Mouse (Mus musculus) limb, embryonic 14.5 days (tissue): ENCODE results near the gene Gm45623. TPM values are rescaled to one million over a fixed set of nuclear protein-coding genes. Genes with fewer than 3 reads are reported as not detected.

Source experiments
- ATAC-seq: fragments of 200-750 bp; cut with Nextera tagmentation; 2 replicates; pipeline ENCODE4 v1.8.0; 2017; ENCODE audit warnings: low read depth, moderate number of reproducible peaks, moderate TSS enrichment; ENCODE audit not compliant: low FRiP score
- DNase-seq: peaks from one replicate; pipeline ENCODE4 v3.0.0-alpha.2; 2015; ENCODE audit warnings: low spot score
- H3K27ac ChIP-seq: fragments of 300-500 bp; sonication (generic); replicated peaks from 2 replicates; pipeline ENCODE4 v1.5.1; 2014; ENCODE audit warnings: low read depth, mild to moderate bottlenecking, low read length, moderate library complexity, mixed read lengths
- H3K27me3 ChIP-seq: fragments of 300-500 bp; sonication (generic); 2 replicates; pipeline ENCODE4 v1.6.1; 2014; ENCODE audit warnings: low read length, mixed read lengths; ENCODE audit not compliant: control insufficient read depth, insufficient read depth
- H3K36me3 ChIP-seq: fragments of 300-500 bp; sonication (generic); 2 replicates; pipeline ENCODE4 v1.6.1; 2014; ENCODE audit warnings: mild to moderate bottlenecking, low read length, moderate library complexity, mixed read lengths; ENCODE audit not compliant: control insufficient read depth, insufficient read depth
- H3K4me1 ChIP-seq: fragments of 300-500 bp; sonication (generic); 2 replicates; pipeline ENCODE4 v1.6.1; 2014; ENCODE audit warnings: antibody characterized with exemption, low read length, mixed read lengths; ENCODE audit not compliant: control insufficient read depth, insufficient read depth
- H3K4me2 ChIP-seq: fragments of 300-500 bp; sonication (generic); replicated peaks from 2 replicates; pipeline ENCODE4 v1.6.1; 2014; ENCODE audit warnings: low read depth, mild to moderate bottlenecking, low read length, moderate library complexity; ENCODE audit not compliant: severe bottlenecking
- H3K4me3 ChIP-seq: fragments of 300-500 bp; sonication (generic); replicated peaks from 2 replicates; pipeline ENCODE4 v1.5.1; 2014; ENCODE audit warnings: low read length
- H3K9ac ChIP-seq: fragments of 300-500 bp; sonication (generic); 2 replicates; pipeline ENCODE4 v1.6.1; 2014; ENCODE audit warnings: mild to moderate bottlenecking, low read depth, low read length, moderate library complexity; ENCODE audit not compliant: severe bottlenecking
- H3K9me3 ChIP-seq: fragments of 300-500 bp; sonication (generic); 2 replicates; pipeline ENCODE4 v1.6.1; 2016; ENCODE audit warnings: low read length; ENCODE audit not compliant: control insufficient read depth
- POLR2A ChIP-seq: fragments of 200-500 bp; IDR thresholded peaks from 2 replicates; pipeline ENCODE4 v1.8.0; 2012; ENCODE audit warnings: inconsistent platforms, mild to moderate bottlenecking, moderate library complexity, borderline replicate concordance; ENCODE audit not compliant: insufficient read depth, insufficient read length; ENCODE audit errors: extremely low read depth
- WGBS: fragments of 180-500 bp; shearing (Covaris S2); extraction: QIAGEN DNeasy Blood & Tissue Kit; methylation state at CpG from one replicate; pipeline ENCODE4 v1.1.7; 2014; 5-methylcytosine and 5-hydroxymethylcytosine counted together
- polyA plus RNA-seq, 2 experiments: library from polyadenylated mRNA; depleted of rRNA in 1 of 2; stranded (reverse) in 1 of 2; unstranded in 1 of 2; fragments of >200 nt; fragmentation: Nextera tagmentation in 1 of 2; extraction: Ambion mirVana in 1 of 2; gene quantifications; 2 replicates each; pipeline versions ENCODE4 v1.2.1 to v1.2.3; 2012 to 2014

The Gm45623 gene
- polyA plus RNA-seq, 2 experiments = 0.69 to 1.0 TPM

DNA sequence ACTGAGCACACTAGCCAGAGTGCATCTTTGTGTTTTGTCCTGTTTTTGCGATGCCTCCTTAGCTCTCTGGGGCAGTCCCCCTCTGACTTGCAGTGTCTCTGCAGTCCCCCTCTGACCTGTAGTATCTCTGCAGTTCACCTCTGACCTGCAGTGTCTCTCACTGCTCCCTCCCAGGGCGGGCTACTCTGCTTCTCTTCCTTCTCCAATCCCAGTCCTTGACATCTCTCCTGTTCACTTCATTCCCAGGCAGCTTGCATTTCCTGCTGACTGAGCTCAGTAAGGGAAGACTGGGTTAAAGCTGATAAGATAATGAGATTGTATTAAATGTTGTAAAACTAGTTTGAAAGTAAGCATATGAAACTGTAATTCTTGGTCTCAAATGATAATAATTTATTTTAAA is 43.0 kb downstream of the Gm45623 start:
- H3K36me3 ChIP-seq = peaks cover 11% of the 10 kb centered on the region; the same call in 1 of the 2 replicates
- 83% methylated on average over 2 of the region's 2 CpGs for WGBS
- no peak for TF ChIP-seq POLR2A

DNA sequence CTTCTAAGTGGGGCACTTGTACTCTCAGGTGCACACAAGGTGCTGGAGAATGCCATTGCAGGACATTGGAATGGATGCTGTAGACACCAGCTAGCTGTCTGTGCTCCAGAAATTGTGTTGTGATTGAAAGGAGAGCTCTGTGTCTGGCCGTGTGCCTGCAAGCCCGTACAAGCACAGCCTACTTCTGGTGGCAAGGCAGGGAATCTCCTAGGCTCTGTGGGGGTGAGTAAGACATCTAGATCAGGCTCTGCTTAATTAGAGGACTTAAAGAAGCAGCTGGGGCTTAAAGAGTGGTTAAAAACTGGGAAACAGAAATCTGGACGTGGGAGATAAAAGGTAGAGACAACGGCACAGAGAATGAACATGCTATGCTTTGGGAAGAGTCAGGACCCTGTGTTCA is 46.0 kb downstream of the Gm45623 start:
- no peak for ATAC-seq
- Histone ChIP-seq H3K36me3 (peaks cover 11% of the 10 kb centered on the region; the same call in 1 of the 2 replicates), H3K4me2 (no peak overlapping the region)

More for the DNA sequence above, 43.0 kb downstream of the Gm45623 start:
- H3K9ac ChIP-seq = no peak overlapping the region
- DNase-seq = no peak
- H3K9me3 ChIP-seq = no peaks in the 10 kb centered on the region
- no peak overlapping the region for H3K4me3 ChIP-seq
- H3K4me2 ChIP-seq = no peak overlapping the region
- H3K4me1 ChIP-seq = peaks cover 11% of the 10 kb centered on the region
- ATAC-seq = no peak
- no peak overlapping the region for H3K27ac ChIP-seq
- H3K27me3 ChIP-seq = no peaks in the 10 kb centered on the region

DNA sequence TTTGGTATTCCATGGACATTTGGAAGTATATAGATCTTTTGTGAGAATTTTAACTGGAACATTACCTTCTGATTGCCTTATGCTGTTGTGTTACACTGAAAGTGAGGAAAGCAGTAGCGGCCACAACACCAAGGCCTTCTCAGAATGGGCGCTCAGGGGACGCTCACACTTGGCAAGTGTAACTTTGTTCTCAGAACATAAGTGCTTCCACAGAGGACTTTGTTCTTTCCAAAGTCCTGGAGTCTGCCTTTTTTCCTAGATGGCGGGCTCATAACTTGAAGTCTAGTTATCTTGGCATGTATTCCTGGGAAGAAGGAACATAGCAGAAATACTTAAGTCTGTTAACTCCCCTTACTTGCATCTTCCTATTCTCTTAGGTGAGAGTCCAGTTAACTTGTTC is 46.5 kb downstream of the Gm45623 start:
- H3K27me3 ChIP-seq = no peaks in the 10 kb centered on the region
- peaks cover 11% of the 10 kb centered on the region; the same call in 1 of the 2 replicates for H3K36me3 ChIP-seq
- H3K9ac ChIP-seq = no peak overlapping the region
- ATAC-seq (no peak), DNase-seq (no peak)
- H3K4me1 ChIP-seq = peaks cover 32% of the 10 kb centered on the region
- no peak for TF ChIP-seq POLR2A
- no peak overlapping the region for H3K4me3 ChIP-seq
- no peaks in the 10 kb centered on the region for H3K9me3 ChIP-seq
- no peak overlapping the region for H3K4me2 ChIP-seq
- no peak overlapping the region for H3K27ac ChIP-seq
- 81% methylated on average over 4 of the region's 4 CpGs for WGBS

More for the DNA sequence above, 46.0 kb downstream of the Gm45623 start:
- no peak overlapping the region for H3K9ac ChIP-seq
- no peaks in the 10 kb centered on the region for H3K9me3 ChIP-seq
- H3K27me3 ChIP-seq = no peaks in the 10 kb centered on the region
- 69% methylated on average over 4 of the region's 4 CpGs for WGBS
- H3K4me3 ChIP-seq = no peak overlapping the region
- TF ChIP-seq POLR2A = no peak
- no peak overlapping the region for H3K27ac ChIP-seq
- no peak for DNase-seq
- peaks cover 27% of the 10 kb centered on the region for H3K4me1 ChIP-seq

DNA sequence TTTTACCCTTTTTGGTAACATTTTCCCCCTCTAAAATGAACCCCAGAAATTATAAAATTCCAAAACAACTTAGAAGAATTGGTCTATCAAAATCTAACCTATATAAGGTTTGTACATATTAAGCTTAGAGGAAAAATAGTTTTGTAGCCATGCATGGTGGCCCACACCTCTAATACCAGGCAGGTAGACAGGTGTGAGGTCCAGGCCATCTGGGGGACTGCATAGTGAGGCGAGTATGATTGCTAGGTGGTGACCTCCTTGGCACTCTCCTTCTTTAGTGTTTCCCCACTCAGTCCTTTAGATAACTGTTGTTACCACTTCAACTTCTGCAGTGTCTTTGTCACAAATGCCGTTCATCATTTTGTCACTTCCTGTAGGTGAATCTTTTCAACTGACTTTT is 49.0 kb downstream of the Gm45623 start:
- Histone ChIP-seq H3K27me3 (no peaks in the 10 kb centered on the region), H3K4me1 (peaks cover 47% of the 10 kb centered on the region), H3K4me2 (peak overlapping the region; percentile 78), H3K4me3 (peak overlapping the region; percentile 74), H3K9ac (peak overlapping the region; percentile 94; the same call in 1 of the 2 replicates), H3K27ac (no peak overlapping the region), H3K36me3 (peaks cover 10% of the 10 kb centered on the region; the same call in 1 of the 2 replicates), H3K9me3 (no peaks in the 10 kb centered on the region)
- 50% methylated on average over 2 of the region's 2 CpGs for WGBS
- no peak for TF ChIP-seq POLR2A
- DNase-seq (no peak), ATAC-seq (no peak)

DNA sequence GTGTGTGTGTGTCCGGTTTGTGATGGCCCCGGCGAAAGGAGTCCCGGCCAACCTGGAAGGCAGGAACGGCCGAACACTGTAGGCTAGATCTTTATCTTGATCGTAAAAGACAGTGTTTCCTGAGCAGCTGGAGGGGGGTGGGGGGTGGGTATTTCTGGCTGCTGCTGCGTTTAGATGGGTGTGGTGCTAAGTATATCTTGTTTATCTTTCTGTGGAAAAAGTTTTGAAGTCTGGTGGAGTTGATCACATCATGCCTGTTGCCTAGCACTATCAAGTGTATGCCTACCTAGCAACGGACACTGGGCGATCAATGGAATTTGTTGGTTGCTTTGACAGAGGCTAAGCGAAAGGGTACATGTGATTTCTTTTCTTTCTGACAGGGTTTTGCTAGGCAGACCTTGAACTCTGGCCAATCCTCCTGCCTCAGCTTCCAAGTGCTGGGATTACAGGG is 49.7 kb downstream of the Gm45623 start:
- TF ChIP-seq POLR2A = no peak
- Histone ChIP-seq H3K4me1 (peaks cover 46% of the 10 kb centered on the region), H3K27ac (peak overlapping the region; percentile 98), H3K4me2 (peak overlapping the region; percentile 78), H3K36me3 (peaks cover 3% of the 10 kb centered on the region; the same call in 1 of the 2 replicates), H3K9ac (peak overlapping the region; percentile 94), H3K4me3 (peak overlapping the region; percentile 74), H3K9me3 (no peaks in the 10 kb centered on the region), H3K27me3 (no peaks in the 10 kb centered on the region)
- ATAC-seq (0 out of 2 replicates have a peak, but pooled peaks have one; percentile 27), DNase-seq (peak; percentile 40)
- WGBS = under 1% methylated on average over 11 of the region's 11 CpGs
